Mouse (Mus musculus) liver, embryonic 14.5 days (tissue): ENCODE measurements around the gene BC049715.

Experiments
- CTCF ChIP-seq: IDR thresholded peaks from 2 replicates; pipeline ENCODE4 v1.5.1; 2016; ENCODE audit warnings: antibody characterized with exemption, low read depth, control low read depth
- EP300 ChIP-seq: IDR thresholded peaks from 2 replicates; pipeline ENCODE4 v1.6.1; 2016; ENCODE audit warnings: antibody characterized with exemption, low read depth

DNA sequence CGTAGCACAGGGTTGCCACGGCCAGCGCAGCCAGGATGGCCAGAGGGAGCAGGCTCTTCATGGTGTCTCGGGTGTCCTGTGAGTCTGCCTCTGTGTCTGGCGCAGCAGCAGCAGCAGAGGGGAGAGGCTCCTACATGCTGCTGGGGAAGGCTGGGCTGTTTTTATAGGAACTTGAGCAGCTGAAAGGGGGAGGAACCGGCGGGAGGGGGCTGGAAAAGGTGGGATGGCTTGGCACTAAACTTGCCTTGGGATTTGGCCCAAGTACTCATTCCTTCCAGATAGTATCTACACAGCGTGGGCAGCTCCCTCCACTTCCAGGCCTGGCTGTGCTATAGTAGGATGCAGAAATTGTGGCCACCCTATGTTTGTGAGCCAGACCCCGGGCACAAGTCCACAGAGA lies 48.2 kb downstream of the BC049715 start, which contains the start of gene Mgp:
- TF ChIP-seq CTCF: no peak
- TF ChIP-seq EP300: no peak
